Mouse (Mus musculus): ENCODE measurements around the gene Olfr1279.

DNA sequence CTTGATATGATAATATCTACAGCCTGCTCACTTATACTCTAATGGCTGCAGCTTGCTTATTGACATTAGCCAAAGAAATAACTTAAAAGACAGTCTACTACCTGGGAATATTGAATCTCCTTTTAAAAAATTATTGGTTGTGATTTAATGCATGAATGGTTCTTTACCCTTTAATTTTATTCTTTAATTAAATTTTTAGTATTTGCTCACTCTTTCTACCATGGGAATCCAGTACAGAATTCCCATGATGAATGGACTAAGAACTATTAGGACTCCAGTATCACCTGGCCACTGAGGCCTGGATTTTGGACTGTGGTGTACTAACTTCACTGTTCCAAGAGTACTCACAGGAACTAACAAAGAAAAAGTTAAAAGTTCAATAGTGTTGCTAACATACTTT, 46.2 kb upstream of the Olfr1279 start, which contains the start of gene Olfr1276:
- no peak for TF ChIP-seq POLR2A (IDR thresholded peaks at IDR 0.05; ENCODE audit: low read depth, low read length)
- no peak for TF ChIP-seq CTCF (conservative IDR thresholded peaks at IDR 0.05 in 1 of 2, IDR thresholded peaks at IDR 0.05 in 1 of 2; ENCODE audit: low read depth in 2 of 2, low read length in 2 of 2)
- TF ChIP-seq CHD2 (IDR thresholded peaks at IDR 0.05; ENCODE audit: low read length) = no peak
- no peak for TF ChIP-seq HCFC1 (IDR thresholded peaks at IDR 0.05; ENCODE audit: low read depth, low read length)
- TF ChIP-seq USF2 (conservative IDR thresholded peaks at IDR 0.05; ENCODE audit: low read depth, low read length) = no peak
- TF ChIP-seq SMC3 (IDR thresholded peaks at IDR 0.05; ENCODE audit: low read depth, low read length) = no peak

All from CH12.LX (cell line).